Mouse (Mus musculus): ENCODE data around the gene Prdm4.
A peak's percentile ranks its signal among the peaks of the same experiment; 100 is the strongest.

Gene Prdm4

DNA sequence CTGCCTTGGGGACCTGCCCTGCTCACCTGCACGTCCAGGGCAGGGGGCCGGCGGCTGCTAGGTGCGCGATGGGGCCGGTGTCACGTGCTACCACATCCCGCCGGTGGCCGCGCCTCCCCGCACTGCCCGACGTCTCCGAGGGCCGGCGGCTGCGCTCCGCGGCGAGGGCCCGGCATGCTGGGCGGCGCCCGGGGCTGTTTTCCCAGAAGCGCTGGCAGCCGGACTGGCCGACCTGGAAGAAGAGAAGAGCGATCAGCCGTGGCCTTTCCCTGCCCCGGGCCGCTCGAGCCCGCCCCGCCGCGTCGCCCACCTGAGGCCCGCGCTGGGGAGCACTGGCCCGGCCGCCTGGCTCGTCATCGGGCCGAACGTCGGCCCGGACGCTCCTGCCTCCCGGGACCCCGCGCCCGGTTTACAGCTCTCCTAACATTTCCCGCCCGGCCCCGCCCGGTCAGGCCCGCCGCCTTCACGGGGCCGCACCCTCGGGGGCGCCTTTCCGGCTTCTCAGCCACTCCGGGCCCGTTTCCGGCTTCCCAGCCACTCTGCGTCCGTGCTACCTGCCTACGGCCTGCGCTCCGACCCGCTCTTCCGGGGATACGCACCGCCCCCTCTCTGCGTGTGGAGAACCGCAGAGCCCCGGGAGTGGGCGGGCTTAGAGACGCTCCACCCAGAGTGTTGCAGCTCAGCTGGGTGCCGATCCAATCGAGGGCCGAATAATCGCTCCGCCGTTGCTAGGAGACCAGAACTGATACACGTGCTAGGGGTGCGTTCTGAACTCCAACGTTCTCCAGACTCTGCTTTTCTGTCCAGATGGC lies at the start of gene Prdm4:
TSS of gene Prdm4 (minus strand) at position 645 of the 812 bp plus-strand sequence.
- DNase-seq (ENCODE audit: low spot score): peak; percentile 99

GRCm38 (mm10) chr10:85966476-85966875 lies 49.5 kb upstream of the Prdm4 start:
- no peak for DNase-seq (ENCODE audit: low spot score)

DNA sequence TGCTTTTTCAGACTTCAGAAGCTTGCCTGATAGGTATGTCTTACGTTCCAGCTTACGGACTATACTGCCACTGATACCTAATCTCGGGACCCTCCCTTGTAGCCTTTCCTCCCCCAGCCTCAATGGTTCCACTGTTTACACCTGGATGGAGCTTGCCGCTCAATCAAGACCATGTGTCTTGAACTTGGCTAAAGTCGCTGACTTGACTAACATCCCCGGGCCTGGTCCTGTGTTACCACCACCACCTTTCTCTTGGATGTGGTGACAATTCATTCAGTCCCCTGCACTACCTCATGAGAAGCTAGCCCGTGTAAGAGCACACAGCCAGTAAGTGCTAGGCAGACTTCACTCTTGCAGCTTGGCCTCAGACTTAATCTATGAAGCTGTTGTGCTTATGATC lies 47.4 kb upstream of the Prdm4 start:
- DNase-seq (ENCODE audit: low spot score): no peak

DNA sequence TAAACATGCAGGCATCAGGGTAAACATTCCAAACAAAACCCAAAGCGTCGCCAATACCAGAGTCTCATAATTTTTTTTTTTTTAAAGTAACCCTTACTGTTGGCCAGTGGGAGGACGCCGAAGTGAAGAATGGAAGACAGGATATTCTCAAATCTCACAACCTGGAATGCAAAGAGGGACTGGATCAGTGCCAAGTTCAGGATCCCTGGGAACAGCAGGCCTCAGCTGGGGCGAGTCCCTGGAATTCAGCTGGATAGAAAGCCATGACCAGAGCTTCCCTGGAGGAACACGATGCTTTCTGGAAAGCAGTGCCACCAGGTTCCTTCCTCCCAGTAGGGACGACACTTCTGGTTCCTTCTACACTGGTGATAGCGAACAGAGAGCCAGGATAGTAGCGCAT lies 46.0 kb upstream of the Prdm4 start:
- no peak for DNase-seq (ENCODE audit: low spot score)

DNA sequence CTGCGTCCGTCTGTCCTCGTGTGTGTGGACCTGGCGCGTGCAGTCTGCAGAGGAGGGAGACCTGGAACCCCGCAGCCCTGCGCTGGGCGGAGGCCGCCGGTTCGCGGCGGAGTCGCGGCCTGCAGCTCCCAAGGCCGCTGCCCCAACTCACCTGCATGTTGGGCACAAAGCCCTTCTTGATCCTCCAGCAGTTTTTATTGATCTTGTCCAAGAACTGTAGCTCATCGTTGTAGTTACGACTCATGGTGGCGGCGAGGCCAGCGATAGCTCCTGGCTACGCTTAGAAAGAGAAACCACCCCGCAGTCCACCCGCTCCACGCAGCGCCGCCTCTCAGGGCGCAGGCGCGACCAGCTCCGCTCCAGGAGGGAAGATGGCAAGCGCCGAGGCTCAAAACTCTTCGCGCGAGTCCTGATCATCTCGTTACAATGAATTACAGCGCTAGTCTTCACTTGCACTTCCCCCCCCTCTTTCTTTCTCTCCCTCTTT lies 40.6 kb upstream of the Prdm4 start, which contains the start of gene Rtcb:
TSS of gene Rtcb (minus strand) at position 360 of the 487 bp plus-strand sequence.
- DNase-seq (ENCODE audit: low spot score): peak; percentile 97

DNA sequence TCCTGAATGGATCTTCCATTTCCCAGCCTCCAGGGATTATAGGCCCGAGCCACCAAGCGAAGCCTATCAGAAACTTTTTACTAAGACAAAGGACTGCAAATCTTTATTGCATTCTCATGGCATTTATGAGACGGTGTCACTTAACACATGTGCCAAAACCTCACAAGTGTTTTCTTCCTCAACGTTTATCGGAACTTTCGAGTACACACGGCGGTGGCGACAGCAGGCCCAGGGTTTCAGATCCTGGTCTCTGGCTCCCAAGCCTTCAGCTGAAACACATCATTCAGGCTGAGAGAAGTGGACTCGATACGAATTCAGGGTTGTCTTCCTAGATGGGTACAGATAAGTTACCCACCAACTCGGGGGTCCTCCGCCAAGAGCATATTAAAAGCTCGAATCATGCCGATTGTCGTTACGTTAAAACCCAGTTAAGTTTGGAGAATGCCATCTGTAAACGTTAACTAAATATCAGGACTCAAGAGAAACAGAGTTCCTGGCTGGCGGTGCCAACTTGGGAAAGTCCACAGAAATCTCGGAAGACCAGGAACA lies 40.0 kb upstream of the Prdm4 start:
- DNase-seq (ENCODE audit: low spot score): peak; percentile 3

DNA sequence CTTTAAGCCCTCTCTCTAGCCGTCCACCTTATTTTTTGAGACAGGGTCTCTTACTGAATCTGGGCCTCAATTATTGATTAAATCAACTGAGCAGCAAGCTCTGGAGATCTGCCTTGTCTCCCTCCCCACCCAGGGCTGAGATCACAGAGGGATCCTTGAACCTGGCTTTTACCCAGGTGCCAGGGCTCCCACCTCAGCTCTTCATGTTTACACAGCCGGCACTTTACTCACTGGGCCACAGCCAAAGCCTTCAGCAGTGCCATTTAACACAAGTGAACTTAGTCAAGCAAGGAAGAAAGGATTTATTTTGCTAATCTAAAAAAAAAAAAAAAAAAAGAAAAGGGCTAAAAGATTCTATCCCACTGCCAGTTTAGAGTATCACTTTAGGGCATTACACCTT lies 37.5 kb upstream of the Prdm4 start:
- DNase-seq (ENCODE audit: low spot score): no peak

- no peak for DNase-seq (ENCODE audit: low spot score)
Observed at GRCm38 (mm10) chr10:85953401-85953800, 36.5 kb upstream of the Prdm4 start.

- no peak for DNase-seq (ENCODE audit: low spot score)
Observed at GRCm38 (mm10) chr10:85951765-85952443, 35.0 kb upstream of the Prdm4 start.

- DNase-seq (ENCODE audit: low spot score): no peak
Observed at GRCm38 (mm10) chr10:85948483-85949196, 31.7 kb upstream of the Prdm4 start.

DNA sequence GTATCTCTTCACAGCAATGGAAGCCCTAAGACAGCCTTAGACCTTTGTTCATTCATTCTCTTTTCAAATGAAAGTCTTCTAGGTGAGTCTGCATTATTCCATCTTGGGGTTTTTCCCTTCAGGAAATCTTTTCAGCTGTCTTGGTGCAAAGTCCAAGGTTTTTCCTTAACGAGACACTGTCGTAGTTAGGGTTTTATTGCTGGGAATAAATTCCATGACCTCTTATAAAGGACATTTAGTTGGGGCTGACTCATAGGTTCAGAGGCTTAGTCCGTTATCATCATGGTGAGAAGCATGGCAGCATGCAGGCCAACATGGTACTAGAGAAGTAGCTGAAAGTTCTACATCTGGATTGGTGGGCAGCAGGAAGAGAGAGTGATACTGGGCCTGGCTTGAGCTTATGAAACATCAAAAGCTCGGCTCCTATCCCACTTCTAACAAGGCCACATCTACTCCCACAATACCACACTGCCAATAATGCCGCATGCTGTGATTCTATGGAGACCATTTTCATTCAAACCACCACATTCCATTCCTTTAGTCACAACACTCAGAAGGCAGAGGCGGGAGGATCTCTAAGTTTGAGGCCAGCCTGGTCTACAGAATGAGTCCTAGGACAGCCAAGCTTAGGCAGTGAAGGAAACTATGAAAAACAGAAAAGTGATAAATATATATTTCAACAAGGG lies 19.5 kb upstream of the Prdm4 start:
- no peak for DNase-seq (ENCODE audit: low spot score)

GRCm38 (mm10) chr10:85929962-85930361 lies 13.0 kb upstream of the Prdm4 start:
- DNase-seq (ENCODE audit: low spot score): no peak

DNA sequence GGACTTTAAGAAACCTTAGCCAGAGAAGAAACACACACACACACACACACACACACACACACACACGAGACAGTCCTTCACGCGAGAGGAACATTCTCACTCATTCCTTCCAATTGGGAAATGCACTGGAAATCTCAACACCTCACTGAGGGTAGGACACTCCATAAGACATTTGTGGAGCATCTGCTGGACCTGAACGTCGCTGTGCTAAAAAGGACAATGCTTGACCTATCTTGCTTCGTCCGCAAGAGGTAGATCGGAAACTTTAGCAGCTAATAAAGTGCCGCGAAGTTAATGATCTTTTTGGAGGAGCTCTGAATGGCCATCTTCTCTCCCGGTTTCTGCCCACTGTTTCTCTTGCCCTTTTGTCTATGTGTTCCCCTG lies 12.3 kb upstream of the Prdm4 start:
- peak; percentile 35 for DNase-seq (ENCODE audit: low spot score)

- peak; percentile 83 for DNase-seq (ENCODE audit: low spot score)
Observed at GRCm38 (mm10) chr10:85928499-85929207, 11.7 kb upstream of the Prdm4 start.

- peak; percentile 39 for DNase-seq (ENCODE audit: low spot score)
Observed at GRCm38 (mm10) chr10:85927676-85928445, 10.9 kb upstream of the Prdm4 start, which contains the start of gene Ascl4. TSS of gene Ascl4 (plus strand) at chr10:85927681.

DNA sequence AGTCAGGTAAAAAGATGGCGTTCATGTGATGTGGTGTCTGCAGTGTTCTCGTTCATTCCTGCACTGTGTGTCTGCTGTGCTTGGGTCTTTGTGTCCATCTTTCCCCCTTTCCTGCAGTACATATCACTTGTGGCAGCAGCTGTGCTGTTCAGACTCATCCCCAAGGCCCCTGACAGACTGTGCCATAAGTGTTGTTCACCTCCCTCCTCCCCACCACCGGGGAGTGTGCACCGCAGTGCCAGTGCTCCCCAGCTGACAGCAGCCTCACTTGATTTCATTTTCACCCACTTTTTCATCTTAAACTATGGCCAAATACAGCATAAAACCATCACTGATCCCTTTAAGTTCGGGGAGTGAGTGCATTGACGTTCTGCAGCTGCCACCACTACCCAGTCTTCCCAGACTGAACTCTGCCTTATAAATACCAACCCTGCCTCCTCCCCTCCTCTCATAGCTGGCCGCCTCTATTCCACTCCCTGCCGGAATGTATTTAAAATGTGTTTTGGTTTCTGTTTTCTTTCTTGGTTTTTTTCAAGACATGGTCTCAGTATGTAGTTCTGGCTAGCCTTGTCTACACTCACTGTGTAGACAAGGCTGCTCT lies 37.0 kb downstream of the Prdm4 start:
- no peak for DNase-seq (ENCODE audit: low spot score)

GRCm38 (mm10) chr10:85875812-85876211 lies 41.1 kb downstream of the Prdm4 start:
- DNase-seq (ENCODE audit: low spot score): no peak

GRCm38 (mm10) chr10:85873861-85874544 lies 42.9 kb downstream of the Prdm4 start:
- DNase-seq (ENCODE audit: low spot score): no peak

- DNase-seq (ENCODE audit: low spot score): no peak
Observed at GRCm38 (mm10) chr10:85872479-85872773, 44.5 kb downstream of the Prdm4 start.
